Mouse (Mus musculus): ENCODE results near the gene Taf3. TPM values are rescaled to one million over a fixed set of nuclear protein-coding genes. Genes with fewer than 3 reads are reported as not detected.
A peak's percentile ranks its signal among the peaks of the same experiment; 100 is the strongest.

Taf3 gene
- total and polyA plus RNA-seq, 3 experiments = 8.3 to 20.9 TPM; not detected in 1

GRCm38 (mm10) chr2:10082737-10083136, 34.3 kb upstream of the Taf3 start:
- H3K27me3 ChIP-seq (ENCODE audit: control insufficient read depth in 1 of 2, insufficient read depth in 2 of 2, low read length in 2 of 2) = no peaks in the 10 kb centered on the region
- peaks cover 0 to 23% of the 10 kb centered on the region in 2 experiments; a peak in 3 of 4 replicates for H3K36me3 ChIP-seq (ENCODE audit: control insufficient read depth in 1 of 2, insufficient read depth in 2 of 2, low read length in 2 of 2)
- no peak overlapping the region for H3K9ac ChIP-seq (ENCODE audit: control insufficient read depth, low read depth, low read length, poor library complexity, severe bottlenecking)
- no peak overlapping the region for H3K4me3 ChIP-seq (ENCODE audit: control insufficient read depth in 1 of 2, insufficient read depth in 1 of 2, low read depth in 2 of 2, low read length in 2 of 2)
- H3K9me3 ChIP-seq (replicated peaks; ENCODE audit: insufficient read depth, low read length) = no peaks in the 10 kb centered on the region
- no peak overlapping the region for H3K27ac ChIP-seq (ENCODE audit: control insufficient read depth, low read depth, low read length)
- DNase-seq (ENCODE audit: low read depth, low spot score) = no peak
- no peak for TF ChIP-seq TBP (IDR thresholded peaks at IDR 0.05; ENCODE audit: low read depth, low read length)
- TF ChIP-seq ZMIZ1 (IDR thresholded peaks at IDR 0.05; ENCODE audit: low read depth, low read length) = no peak
- no peak for TF ChIP-seq CHD1 (IDR thresholded peaks at IDR 0.05; ENCODE audit: low read depth, low read length)
- TF ChIP-seq MYC (IDR thresholded peaks at IDR 0.05; ENCODE audit: low read depth, low read length) = no peak
- TF ChIP-seq MEF2A (IDR thresholded peaks at IDR 0.05; ENCODE audit: extremely low read depth, insufficient replicate concordance, low read depth, low read length, poor library complexity, severe bottlenecking) = no peak
- no peak for TF ChIP-seq GABPA (IDR thresholded peaks at IDR 0.05; ENCODE audit: low read depth, low read length)
- TF ChIP-seq POLR2A (IDR thresholded peaks at IDR 0.05; ENCODE audit: control insufficient read depth in 1 of 2, insufficient read depth in 1 of 2, low read depth in 1 of 2, low read length in 2 of 2, poor library complexity in 1 of 2) = no peak
- TF ChIP-seq ZKSCAN1 (IDR thresholded peaks at IDR 0.05; ENCODE audit: low read depth, low read length) = no peak
- no peak for TF ChIP-seq MXI1 (IDR thresholded peaks at IDR 0.05; ENCODE audit: low read depth, low read length)
- TF ChIP-seq EP300 (IDR thresholded peaks at IDR 0.05; ENCODE audit: low read depth in 1 of 2, low read length in 2 of 2) = no peak
- TF ChIP-seq E2F4 (IDR thresholded peaks at IDR 0.05; ENCODE audit: borderline replicate concordance, low read depth, low read length) = no peak
- TF ChIP-seq NELFE (IDR thresholded peaks at IDR 0.05; ENCODE audit: low read depth, low read length) = no peak
- TF ChIP-seq USF2 (IDR thresholded peaks at IDR 0.05; ENCODE audit: borderline replicate concordance in 1 of 2, insufficient read depth in 1 of 2, low read depth in 1 of 2, low read length in 2 of 2) = no peak
- TF ChIP-seq USF1 (IDR thresholded peaks at IDR 0.05; ENCODE audit: low read depth, low read length) = no peak
- no peak for TF ChIP-seq HCFC1 (IDR thresholded peaks at IDR 0.05; ENCODE audit: low read depth, low read length)
- TF ChIP-seq ZNF384 (IDR thresholded peaks at IDR 0.05; ENCODE audit: low read depth, low read length) = no peak
- TF ChIP-seq CTCF (IDR thresholded peaks at IDR 0.05 in 2 of 3, conservative IDR thresholded peaks at IDR 0.05 in 1 of 3; ENCODE audit: control insufficient read depth in 1 of 3, insufficient read depth in 1 of 3, low read depth in 2 of 3, low read length in 3 of 3, poor library complexity in 1 of 3, severe bottlenecking in 1 of 3) = no peak
- peaks cover 4 to 19% of the 10 kb centered on the region in 2 experiments; a peak in 3 of 4 replicates for H3K4me1 ChIP-seq (ENCODE audit: control insufficient read depth in 1 of 2, insufficient read depth in 2 of 2, low read length in 2 of 2)
- H3K79me2 ChIP-seq (ENCODE audit: control insufficient read depth, insufficient read depth, low read length, poor library complexity) = peaks cover 68% of the 10 kb centered on the region

- H3K4me1 ChIP-seq (ENCODE audit: control insufficient read depth in 1 of 2, insufficient read depth in 2 of 2, low read length in 2 of 2) = peaks cover 5 to 25% of the 10 kb centered on the region in 2 experiments; a peak in 3 of 4 replicates
- H3K79me2 ChIP-seq (ENCODE audit: control insufficient read depth, insufficient read depth, low read length, poor library complexity) = peaks cover 75% of the 10 kb centered on the region
- H3K9ac ChIP-seq (ENCODE audit: control insufficient read depth, low read depth, low read length, poor library complexity, severe bottlenecking) = peak overlapping the region; percentile 96
- H3K27ac ChIP-seq (ENCODE audit: control insufficient read depth, low read depth, low read length) = no peak overlapping the region
- no peaks in the 10 kb centered on the region for H3K9me3 ChIP-seq (replicated peaks; ENCODE audit: insufficient read depth, low read length)
- peak; percentile 22 for DNase-seq (ENCODE audit: low read depth, low spot score)
- H3K27me3 ChIP-seq (ENCODE audit: control insufficient read depth in 1 of 2, insufficient read depth in 2 of 2, low read length in 2 of 2) = no peaks in the 10 kb centered on the region
- peaks cover 0 to 32% of the 10 kb centered on the region in 2 experiments; a peak in 2 of 4 replicates for H3K36me3 ChIP-seq (ENCODE audit: control insufficient read depth in 1 of 2, insufficient read depth in 2 of 2, low read length in 2 of 2)
- H3K4me3 ChIP-seq (ENCODE audit: control insufficient read depth in 1 of 2, insufficient read depth in 1 of 2, low read depth in 2 of 2, low read length in 2 of 2) = peak overlapping the region; percentile 91 to 93
- TF ChIP-seq UBTF (IDR thresholded peaks at IDR 0.05; ENCODE audit: borderline replicate concordance, insufficient read depth, low read depth, low read length) = no peak
- no peak for TF ChIP-seq JUND (IDR thresholded peaks at IDR 0.05; ENCODE audit: low read depth, low read length)
- no peak for TF ChIP-seq HCFC1 (IDR thresholded peaks at IDR 0.05; ENCODE audit: low read depth, low read length)
- TF ChIP-seq BHLHE40 (IDR thresholded peaks at IDR 0.05; ENCODE audit: borderline replicate concordance, low read depth, low read length) = no peak
- TF ChIP-seq MAZ (IDR thresholded peaks at IDR 0.05; ENCODE audit: low read depth, low read length) = no peak
- TF ChIP-seq MAX (IDR thresholded peaks at IDR 0.05; ENCODE audit: low read length) = no peak
- no peak for TF ChIP-seq TAL1 (IDR thresholded peaks at IDR 0.05; ENCODE audit: low read length)
- TF ChIP-seq USF2 (IDR thresholded peaks at IDR 0.05; ENCODE audit: borderline replicate concordance in 1 of 2, insufficient read depth in 1 of 2, low read depth in 1 of 2, low read length in 2 of 2) = no peak
- no peak for TF ChIP-seq GATA1 (IDR thresholded peaks at IDR 0.05; ENCODE audit: low read depth, low read length)
- no peak for TF ChIP-seq MYC (IDR thresholded peaks at IDR 0.05; ENCODE audit: low read depth, low read length)
- TF ChIP-seq ZNF384 (IDR thresholded peaks at IDR 0.05; ENCODE audit: low read depth, low read length) = no peak
- no peak for TF ChIP-seq RCOR1 (IDR thresholded peaks at IDR 0.05; ENCODE audit: low read depth, low read length)
- TF ChIP-seq NELFE (IDR thresholded peaks at IDR 0.05; ENCODE audit: low read depth, low read length) = no peak
- TF ChIP-seq POLR2AphosphoS5 (IDR thresholded peaks at IDR 0.05; ENCODE audit: borderline replicate concordance, low read depth, low read length) = no peak
Measured at GRCm38 (mm10) chr2:10081453-10082080, 33.2 kb upstream of the Taf3 start.

Measured in MEL (cell line).